Mouse (Mus musculus) cerebellum, adult 11 months (tissue): ENCODE measurements at regions not wholly inside any gene's neighbourhood (a gene's known extent, or its start where the extent isn't known, plus 50 kb on each side); places are given as distances from the start of the nearest gene placed in this dataset.

Source experiments
- DNase-seq: peaks from one replicate; pipeline ENCODE4 v3.0.0; 2022

GRCm38 (mm10) chr15:62849326-62849725, 995.7 kb downstream of the Gsdmc2 start:
- no peak for DNase-seq

- no peak for DNase-seq
Measured at GRCm38 (mm10) chr15:62845884-62846283, 999.1 kb downstream of the Gsdmc2 start.

- no peak for DNase-seq
Measured at GRCm38 (mm10) chr15:62825586-62825985, 1019.4 kb downstream of the Gsdmc2 start.

GRCm38 (mm10) chr15:62823861-62824518, 1021.0 kb downstream of the Gsdmc2 start:
- DNase-seq: no peak

GRCm38 (mm10) chr15:62822305-62822704, 1022.7 kb downstream of the Gsdmc2 start:
- DNase-seq: no peak

GRCm38 (mm10) chr15:62813093-62813492, 1031.9 kb downstream of the Gsdmc2 start:
- no peak for DNase-seq

- no peak for DNase-seq
Measured at GRCm38 (mm10) chr15:62812026-62812425, 1033.0 kb downstream of the Gsdmc2 start.

- DNase-seq: no peak
Measured at GRCm38 (mm10) chr15:62809320-62809719, 1035.7 kb downstream of the Gsdmc2 start.

- DNase-seq: no peak
Measured at GRCm38 (mm10) chr15:62808087-62808808, 1036.7 kb downstream of the Gsdmc2 start.

GRCm38 (mm10) chr15:62807364-62807763, 1037.6 kb downstream of the Gsdmc2 start:
- no peak for DNase-seq

- DNase-seq: no peak
Measured at GRCm38 (mm10) chr15:62802770-62803169, 1042.2 kb downstream of the Gsdmc2 start.

GRCm38 (mm10) chr15:62798731-62799130, 1046.2 kb downstream of the Gsdmc2 start:
- DNase-seq: no peak

GRCm38 (mm10) chr15:62793569-62793968, 1051.4 kb downstream of the Gsdmc2 start:
- no peak for DNase-seq

GRCm38 (mm10) chr15:62792084-62792483, 1052.9 kb downstream of the Gsdmc2 start:
- no peak for DNase-seq

- no peak for DNase-seq
Measured at GRCm38 (mm10) chr15:62787753-62788152, 1057.2 kb downstream of the Gsdmc2 start.

- DNase-seq: no peak
Measured at GRCm38 (mm10) chr15:62786315-62786714, 1058.7 kb downstream of the Gsdmc2 start.

GRCm38 (mm10) chr15:62784456-62785139, 1060.4 kb downstream of the Gsdmc2 start:
- DNase-seq: no peak

- no peak for DNase-seq
Measured at GRCm38 (mm10) chr15:62778899-62779298, 1066.1 kb downstream of the Gsdmc2 start.

GRCm38 (mm10) chr15:62752686-62753085, 1092.3 kb downstream of the Gsdmc2 start:
- DNase-seq: no peak

- no peak for DNase-seq
Measured at GRCm38 (mm10) chr15:62743879-62744278, 1101.1 kb downstream of the Gsdmc2 start.

GRCm38 (mm10) chr15:62740746-62741145, 1104.2 kb downstream of the Gsdmc2 start:
- DNase-seq: no peak

- no peak for DNase-seq
Measured at GRCm38 (mm10) chr15:62735334-62735733, 1109.6 kb downstream of the Gsdmc2 start.

- no peak for DNase-seq
Measured at GRCm38 (mm10) chr15:62734900-62735299, 1110.1 kb downstream of the Gsdmc2 start.

- DNase-seq: no peak
Measured at GRCm38 (mm10) chr15:62730524-62730923, 1114.5 kb downstream of the Gsdmc2 start.
